Mouse (Mus musculus) cerebellum, adult 2 months (tissue): ENCODE measurements at regions not wholly inside any gene's neighbourhood (a gene's known extent, or its start where the extent isn't known, plus 50 kb on each side); places are given as distances from the start of the nearest gene placed in this dataset.

Experiments used
- CTCF ChIP-seq: fragments of 200-500 bp; IDR thresholded peaks from 2 replicates; pipeline ENCODE4 v1.5.1; 2011; ENCODE audit warnings: low read depth, mild to moderate bottlenecking, control low read depth, low read length, moderate library complexity, borderline replicate concordance; ENCODE audit not compliant: insufficient read depth
- POLR2A ChIP-seq: fragments of 200-500 bp; IDR thresholded peaks from 2 replicates; pipeline ENCODE4 v1.6.1; 2011; ENCODE audit warnings: low read length, control low read depth, borderline replicate concordance; ENCODE audit not compliant: insufficient read depth

DNA sequence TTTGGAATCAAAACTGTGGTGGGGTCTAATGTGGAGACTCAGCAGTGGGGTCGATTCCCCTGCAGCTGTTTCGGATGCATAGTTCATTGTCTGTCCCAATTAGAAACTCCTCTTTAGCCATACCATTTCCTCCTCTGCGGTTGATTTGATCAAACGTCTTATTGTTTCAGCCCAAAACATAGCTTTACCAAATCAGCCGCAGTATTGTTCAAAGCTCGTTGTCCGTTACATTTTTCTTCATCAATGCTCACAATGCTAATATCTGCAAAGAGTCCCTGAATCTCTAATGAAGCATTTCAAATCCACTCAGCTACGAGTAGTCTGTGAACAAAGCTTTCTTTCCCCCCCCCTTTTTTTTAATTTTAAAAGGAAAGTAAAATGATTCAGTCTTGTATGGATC, 816.0 kb downstream of the Slc4a3 start:
- TF ChIP-seq CTCF (no peak), POLR2A (no peak)
